Comparison of ENCODE assay signal across 12 mouse cellular contexts in the genomic region with DNA sequence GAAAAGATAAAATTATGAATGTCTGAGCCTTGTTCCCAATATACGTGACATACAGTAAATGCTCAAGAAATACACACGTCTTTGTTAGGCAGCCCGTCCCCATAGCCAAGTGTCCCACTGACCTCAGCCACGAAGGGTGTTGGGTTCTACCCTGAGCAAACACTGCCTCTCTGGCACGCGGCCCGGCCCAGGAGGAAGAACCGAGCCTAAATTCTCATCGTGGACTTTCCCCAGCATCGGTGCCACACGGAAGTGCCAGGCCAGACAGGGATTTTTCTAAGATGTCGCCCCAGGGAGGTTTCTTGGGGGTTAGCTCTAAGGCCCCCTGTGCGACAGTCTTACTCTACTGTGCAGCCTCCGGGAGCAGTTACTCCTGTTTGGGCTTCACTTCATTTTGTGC. TPM values are rescaled to one million over a fixed set of nuclear protein-coding genes. Genes with fewer than 3 reads are reported as not detected.
DNase-seq lines count a peak whose midpoint lies in the region; ATAC-seq and TF ChIP-seq lines count a peak whose summit lies in the region.
"Had no signal": no experiment of that assay in that cellular context is flagged by ENCODE, and none has a peak within 500 bp of the region (broad histone marks: within the 10 kb centered on the region; RNA-seq: fewer than 3 reads in every experiment).

No protein-coding gene starts in this region.

- TF ChIP-seq POLR2A in kidney, adult 2 months (IDR thresholded peaks at IDR 0.05; ENCODE audit: low read depth, low read length), result no peak

- H3K27ac ChIP-seq in kidney, adult 2 months (ENCODE audit: insufficient read depth, low read depth, low read length), result no peak overlapping the region
- peak overlapping the region; percentile 76 for H3K27ac ChIP-seq in intestine, embryonic 15.5 days
- H3K27ac ChIP-seq in kidney, embryonic 16.5 days (ENCODE audit: low read length), result no peak overlapping the region
- no peak overlapping the region for H3K27ac ChIP-seq in left cerebral cortex, adult 2 months
- H3K27ac ChIP-seq: hindbrain, postnatal 0 days; liver, embryonic 15.5 days had no signal

- DNase-seq in kidney, adult 2 months, result peak; percentile 76
- DNase-seq in kidney, postnatal 10 days, result no peak
- DNase-seq in lung, postnatal 4 days, result peak; percentile 44 to 69
- no peak for DNase-seq in left cerebral cortex, adult 2 months (ENCODE audit: extremely low spot score in 1 of 2, low spot score in 2 of 2)
- DNase-seq in frontal cortex, postnatal 10 days (ENCODE audit: low spot score in 2 of 2), result no peak
- DNase-seq: gastrocnemius, postnatal 25 days; layer of hippocampus, adult 9-11 months had no signal

- no peak for ATAC-seq in intestine, embryonic 15.5 days
- ATAC-seq in kidney, embryonic 16.5 days (ENCODE audit: low FRiP score, low TSS enrichment), result no peak
- ATAC-seq: forebrain, embryonic 16.5 days; hindbrain, postnatal 0 days had no signal

- no peak for TF ChIP-seq CTCF in kidney, adult 2 months (conservative IDR thresholded peaks at IDR 0.05; ENCODE audit: insufficient read depth, insufficient read length, low read depth, low read length)
- no peak for TF ChIP-seq CTCF in left cerebral cortex, adult 2 months (IDR thresholded peaks at IDR 0.05)

- H3K4me2 ChIP-seq in intestine, embryonic 15.5 days (replicated peaks), result peak overlapping the region; percentile 50
- peak overlapping the region; percentile 44 for H3K4me2 ChIP-seq in kidney, embryonic 16.5 days (replicated peaks; ENCODE audit: low read depth, low read length)
- H3K4me2 ChIP-seq: liver, embryonic 15.5 days had no signal

- H3K27me3 ChIP-seq in kidney, adult 2 months (replicated peaks; ENCODE audit: control insufficient read depth, insufficient read depth, low read length), result no peaks in the 10 kb centered on the region
- peaks cover under 1% of the 10 kb centered on the region for H3K27me3 ChIP-seq in intestine, embryonic 15.5 days (replicated peaks)
- peaks cover 26% of the 10 kb centered on the region for H3K27me3 ChIP-seq in kidney, embryonic 16.5 days (ENCODE audit: insufficient read depth, low read length)

- H3K9ac ChIP-seq in intestine, embryonic 15.5 days, result peak overlapping the region; percentile 39
- peak overlapping the region; percentile 34; the same call in 1 of the 2 replicates for H3K9ac ChIP-seq in kidney, embryonic 16.5 days (replicated peaks; ENCODE audit: low read length)
- H3K9ac ChIP-seq: liver, embryonic 15.5 days had no signal

- H3K36me3 ChIP-seq in kidney, adult 2 months (ENCODE audit: control insufficient read depth, insufficient read depth, low read length), result no peaks in the 10 kb centered on the region
- no peaks in the 10 kb centered on the region for H3K36me3 ChIP-seq in intestine, embryonic 15.5 days
- no peaks in the 10 kb centered on the region for H3K36me3 ChIP-seq in kidney, embryonic 16.5 days (ENCODE audit: insufficient read depth, low read length)
- H3K36me3 ChIP-seq: liver, embryonic 15.5 days had no signal

- WGBS in kidney, adult 2 months, result 51% methylated on average over 14 of the region's 14 CpGs
- WGBS in intestine, embryonic 15.5 days, result 55% methylated on average over 14 of the region's 14 CpGs
- 52% methylated on average over 14 of the region's 14 CpGs for WGBS in kidney, embryonic 16.5 days

- intact Hi-C loops in left cerebral cortex, adult 2 months (cut with DNase I), result loop anchor here (1.0 to 5.0 kb wide), 6 partner anchors 15 to 161 kb away; partner anchors contain the start of genes Gipc3 and Hmg20b

- no peak overlapping the region for H3K4me3 ChIP-seq in kidney, adult 2 months (ENCODE audit: insufficient read depth, low read depth, low read length)
- H3K4me3 ChIP-seq in intestine, embryonic 15.5 days (replicated peaks), result peak overlapping the region; percentile 37
- no peak overlapping the region for H3K4me3 ChIP-seq in kidney, embryonic 16.5 days (ENCODE audit: low read length)
- no peak overlapping the region for H3K4me3 ChIP-seq in left cerebral cortex, adult 2 months
- H3K4me3 ChIP-seq: liver, embryonic 15.5 days had no signal

- no peaks in the 10 kb centered on the region for H3K9me3 ChIP-seq in intestine, embryonic 15.5 days
- no peaks in the 10 kb centered on the region for H3K9me3 ChIP-seq in kidney, embryonic 16.5 days (ENCODE audit: low read length)
- H3K9me3 ChIP-seq: liver, embryonic 15.5 days had no signal

- H3K4me1 ChIP-seq in kidney, adult 2 months (ENCODE audit: control insufficient read depth, insufficient read depth, low read length), result peaks cover 24% of the 10 kb centered on the region
- peaks cover 40% of the 10 kb centered on the region for H3K4me1 ChIP-seq in intestine, embryonic 15.5 days (replicated peaks)
- peaks cover 41% of the 10 kb centered on the region for H3K4me1 ChIP-seq in kidney, embryonic 16.5 days (ENCODE audit: insufficient read depth, low read length)

RNA-seq across cellular contexts. Expression of gene Tjp3, which starts 1.6 kb away (rescaled TPM):
- polyA plus RNA-seq in kidney, adult 2 months (2012; rRNA removed), result 13.2 and 19.0 TPM in 2 replicates
- polyA plus RNA-seq in intestine, embryonic 15.5 days (2015; fragmentation: Nextera tagmentation; extraction: Ambion mirVana), result 47.0 and 53.3 TPM in 2 replicates
- polyA plus RNA-seq in kidney, embryonic 16.5 days (2015; fragmentation: Nextera tagmentation; extraction: Ambion mirVana), result 21.9 and 22.6 TPM in 2 replicates
- total RNA-seq in left cerebral cortex, adult 2 months (2021), result under 1 TPM; 0.26 to 0.45 TPM
- total RNA-seq: gastrocnemius, postnatal 25 days had no signal

RNA-seq across cellular contexts. Expression of gene Pip5k1c, which starts 3.0 kb away (rescaled TPM):
- 70.7 and 76.3 TPM in 2 replicates for polyA plus RNA-seq in kidney, adult 2 months (2012; rRNA removed)
- polyA plus RNA-seq in intestine, embryonic 15.5 days (2015; fragmentation: Nextera tagmentation; extraction: Ambion mirVana), result 41.2 and 42.7 TPM in 2 replicates
- polyA plus RNA-seq in kidney, embryonic 16.5 days (2015; fragmentation: Nextera tagmentation; extraction: Ambion mirVana), result 62.9 and 63.9 TPM in 2 replicates
- 100 to 1,000 TPM; 431 TPM for total RNA-seq in left cerebral cortex, adult 2 months (2021)

RNA-seq across cellular contexts. Expression of gene Apba3, which starts 23.1 kb away (rescaled TPM):
- polyA plus RNA-seq in kidney, adult 2 months (2012; rRNA removed), result 142 and 147 TPM in 2 replicates
- 55.1 and 69.2 TPM in 2 replicates for polyA plus RNA-seq in intestine, embryonic 15.5 days (2015; fragmentation: Nextera tagmentation; extraction: Ambion mirVana)
- polyA plus RNA-seq in kidney, embryonic 16.5 days (2015; fragmentation: Nextera tagmentation; extraction: Ambion mirVana), result 88.6 and 88.7 TPM in 2 replicates
- total RNA-seq in left cerebral cortex, adult 2 months (2021), result 10 to 100 TPM; 35.8 to 38.6 TPM

RNA-seq across cellular contexts. Expression of gene Mrpl54, which starts 23.1 kb away (rescaled TPM):
- 130 TPM in 2 replicates for polyA plus RNA-seq in kidney, adult 2 months (2012; rRNA removed)
- polyA plus RNA-seq in intestine, embryonic 15.5 days (2015; fragmentation: Nextera tagmentation; extraction: Ambion mirVana), result 242 and 245 TPM in 2 replicates
- 218 and 238 TPM in 2 replicates for polyA plus RNA-seq in kidney, embryonic 16.5 days (2015; fragmentation: Nextera tagmentation; extraction: Ambion mirVana)
- 10 to 100 TPM; 41.3 to 42.8 TPM for total RNA-seq in left cerebral cortex, adult 2 months (2021)

RNA-seq across cellular contexts. Expression of gene Cactin, which starts 31.1 kb away (rescaled TPM):
- 23.7 and 24.5 TPM in 2 replicates for polyA plus RNA-seq in kidney, adult 2 months (2012; rRNA removed)
- polyA plus RNA-seq in intestine, embryonic 15.5 days (2015; fragmentation: Nextera tagmentation; extraction: Ambion mirVana), result 38.7 and 39.5 TPM in 2 replicates
- 42.3 and 43.2 TPM in 2 replicates for polyA plus RNA-seq in kidney, embryonic 16.5 days (2015; fragmentation: Nextera tagmentation; extraction: Ambion mirVana)
- 10 to 100 TPM; 31.3 to 31.8 TPM for total RNA-seq in left cerebral cortex, adult 2 months (2021)

Comparison
In these comparisons a context has a peak if more than half of its experiments do, and no peak if none do; other contexts are left out.
1. DNase-seq: peak in kidney, adult 2 months (single experiment) and lung, postnatal 4 days (2 of 2); none in kidney, postnatal 10 days (single experiment), left cerebral cortex, adult 2 months (0 of 2) and frontal cortex, postnatal 10 days (0 of 2).